Mouse (Mus musculus): ENCODE measurements around the gene Fads3. TPM values are rescaled to one million over a fixed set of nuclear protein-coding genes. Genes with fewer than 3 reads are reported as not detected.

Fads3 gene
- total RNA-seq, 2 experiments from 2014 or later: 26.3 to 27.9 TPM

DNA sequence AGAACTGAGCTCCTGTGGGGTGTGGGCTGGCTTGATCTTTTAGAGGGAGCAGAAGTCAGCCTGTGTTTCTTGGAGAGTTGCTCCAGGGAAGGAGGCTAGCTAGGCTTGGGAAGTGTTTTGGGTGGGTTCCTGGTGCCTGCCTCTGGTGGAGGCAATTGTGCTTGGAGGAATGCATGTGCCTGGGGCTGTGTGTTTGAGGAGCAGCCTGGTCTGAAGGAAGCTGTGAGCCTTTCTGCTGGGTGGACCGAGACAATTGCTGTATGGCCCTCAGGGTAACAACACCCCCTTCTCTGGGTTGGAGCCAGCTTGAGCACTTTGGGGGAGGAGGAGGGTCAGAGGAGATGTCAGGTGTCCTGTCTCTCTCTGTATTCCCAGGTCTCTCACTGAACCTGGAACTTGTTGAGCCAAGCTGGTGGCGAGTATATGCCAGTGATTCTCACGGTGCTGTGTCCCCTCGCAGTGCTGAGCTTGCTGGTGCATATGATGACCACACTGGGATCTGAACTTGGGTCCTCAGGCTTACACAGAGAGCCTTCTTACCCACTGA, 22.1 kb upstream of the Fads3 start:
- DNase-seq (ENCODE audit: extremely low spot score in 1 of 2, low spot score in 1 of 2): no peak

GRCm38 (mm10) chr19:10021981-10022380, 19.4 kb upstream of the Fads3 start:
- no peak for DNase-seq (ENCODE audit: extremely low spot score in 1 of 2, low spot score in 1 of 2)

DNA sequence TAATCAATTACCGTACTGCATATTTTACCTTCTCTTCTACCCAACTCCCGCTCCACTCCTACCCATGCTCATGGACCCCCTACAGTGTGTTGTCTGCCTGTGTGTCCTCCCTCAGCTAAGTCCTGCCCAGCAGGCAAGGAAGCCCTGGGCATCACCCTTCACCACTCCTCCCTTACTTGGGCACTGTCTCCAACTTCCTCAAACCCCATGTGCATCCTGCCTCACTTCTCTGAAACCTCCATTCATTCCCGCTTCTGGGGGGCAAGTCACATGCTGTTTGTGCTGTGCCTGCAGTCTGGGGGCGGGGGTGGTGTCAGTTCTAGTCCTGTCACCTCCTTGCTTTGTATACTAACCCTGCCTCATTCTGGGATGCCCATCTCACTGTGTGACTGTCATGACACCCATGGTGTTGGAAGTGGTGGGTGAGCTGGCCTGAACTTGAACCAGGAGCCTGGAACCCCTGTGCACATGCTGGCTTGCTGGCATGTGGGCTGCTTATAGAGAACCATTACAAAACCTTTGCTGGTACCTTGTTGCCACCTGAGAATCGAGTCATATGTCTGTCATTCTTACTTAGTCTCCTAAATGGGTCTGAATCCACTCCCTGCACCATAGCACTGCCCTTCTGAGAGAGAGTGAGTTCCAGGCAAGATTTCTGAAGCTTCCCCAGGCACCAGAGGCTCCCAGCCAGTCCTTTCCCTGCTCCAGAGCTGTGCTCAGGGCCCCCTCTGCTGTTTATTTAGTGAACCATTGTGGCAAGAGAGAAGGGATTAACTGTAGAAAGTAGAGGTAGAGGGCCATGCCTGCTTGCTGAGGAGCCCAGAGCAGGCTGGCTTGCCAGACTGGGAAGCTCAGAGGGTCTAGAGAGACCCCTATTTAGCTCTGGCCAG, 18.7 kb upstream of the Fads3 start:
- peak in 1 of 2 experiments; percentile 51 for DNase-seq (ENCODE audit: extremely low spot score in 1 of 2, low spot score in 1 of 2)

GRCm38 (mm10) chr19:10023304-10023758, 18.0 kb upstream of the Fads3 start:
- DNase-seq (ENCODE audit: extremely low spot score in 1 of 2, low spot score in 1 of 2): no peak

DNA sequence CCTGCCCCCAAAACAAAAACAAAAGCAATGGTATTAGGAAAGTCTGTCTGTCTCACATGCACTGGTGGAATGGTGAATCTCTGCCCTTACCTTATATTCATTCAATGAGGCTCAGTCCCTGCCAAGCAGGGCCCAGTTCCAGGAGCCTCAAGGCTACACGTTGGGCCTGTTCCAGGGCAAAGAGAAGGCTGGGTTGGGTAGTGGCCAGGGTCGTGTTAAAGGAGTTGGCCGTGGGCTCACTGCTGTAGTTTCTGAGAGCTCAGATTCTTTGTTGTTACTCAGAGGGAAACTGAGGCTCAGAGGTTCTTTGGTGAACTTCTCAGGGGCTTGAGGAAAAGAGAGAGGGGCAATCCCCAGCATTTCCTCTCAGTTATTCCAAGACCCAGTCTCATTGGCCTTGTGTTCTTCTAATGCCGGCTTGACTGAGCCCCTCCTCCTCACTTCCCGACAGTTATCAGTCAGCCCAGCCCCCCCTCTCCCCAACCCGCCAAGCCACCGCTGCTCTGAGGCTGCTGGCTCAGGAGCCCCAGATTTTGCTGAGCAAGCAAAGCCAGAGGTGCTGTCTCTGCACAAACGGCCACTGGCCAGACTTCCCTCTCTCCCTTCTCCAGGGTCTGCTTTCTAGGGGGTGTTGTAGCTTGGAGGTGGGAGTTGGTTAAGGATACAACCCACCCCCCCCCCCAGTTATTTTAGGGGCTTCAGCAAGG, 16.0 kb upstream of the Fads3 start:
- DNase-seq (ENCODE audit: extremely low spot score in 1 of 2, low spot score in 1 of 2): no peak

- no peak for DNase-seq (ENCODE audit: extremely low spot score in 1 of 2, low spot score in 1 of 2)
These were observed 11.6 kb upstream of the Fads3 start for GRCm38 (mm10) chr19:10029746-10030145.

DNA sequence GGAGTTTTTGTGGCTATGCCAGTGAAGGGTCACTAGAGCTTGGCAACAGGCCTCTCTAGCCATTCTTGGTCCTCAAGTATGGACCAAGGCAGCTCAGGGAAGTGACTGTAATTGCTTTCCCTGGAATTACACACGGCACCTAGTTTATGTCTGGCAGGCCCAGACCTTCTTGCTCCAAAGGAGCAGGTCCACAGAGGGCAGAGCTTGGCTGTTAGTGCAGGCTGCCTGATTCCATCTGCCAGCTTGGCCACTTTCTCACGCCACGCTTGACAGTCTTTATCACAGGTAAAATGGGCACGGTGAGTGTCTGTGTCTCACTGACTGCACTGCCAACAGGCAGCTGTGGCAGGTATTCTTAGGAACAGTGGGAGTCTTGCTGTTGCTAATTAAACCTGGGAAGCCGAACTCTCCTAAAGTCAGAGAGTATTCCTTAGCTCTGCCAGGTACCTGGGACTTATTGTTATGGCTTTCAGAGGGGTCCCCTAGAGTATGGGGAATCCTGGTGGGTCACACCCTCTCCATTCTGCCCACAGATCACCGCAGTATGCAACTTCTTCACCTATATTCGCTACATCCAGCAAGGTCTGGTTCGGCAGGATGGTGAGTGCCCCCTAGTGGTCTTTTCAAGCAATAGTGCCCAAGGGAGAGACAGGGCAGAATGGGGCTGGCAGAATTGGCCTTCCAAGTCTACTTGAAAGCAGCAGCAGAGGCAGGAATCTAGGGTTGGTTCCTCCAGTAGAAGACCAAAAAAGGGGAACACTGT, 8.0 kb upstream of the Fads3 start:
- DNase-seq (ENCODE audit: extremely low spot score in 1 of 2, low spot score in 1 of 2): peak in 1 of 2 experiments; percentile 45

DNA sequence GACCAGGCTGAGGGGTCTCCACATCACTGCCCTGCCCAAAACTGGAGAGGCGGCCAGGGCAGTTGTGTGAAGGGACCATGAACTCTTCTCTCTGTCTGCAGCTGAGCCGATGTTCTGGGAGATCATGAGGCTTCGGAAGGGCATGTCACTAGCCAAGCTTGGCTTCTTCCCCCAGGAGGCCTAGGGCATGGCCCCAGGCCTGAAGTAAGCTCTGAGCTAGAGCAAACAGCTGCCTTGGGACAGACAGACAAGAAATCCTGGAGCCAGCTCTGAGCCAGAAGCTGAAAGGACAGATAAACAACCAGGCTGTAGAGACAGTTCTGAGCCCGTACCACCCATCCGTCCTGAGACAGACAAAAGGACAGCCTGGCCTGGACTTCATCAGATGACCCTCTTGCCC, 7.0 kb upstream of the Fads3 start:
- no peak for DNase-seq (ENCODE audit: extremely low spot score in 1 of 2, low spot score in 1 of 2)

GRCm38 (mm10) chr19:10034785-10035447, 6.5 kb upstream of the Fads3 start:
- DNase-seq (ENCODE audit: extremely low spot score in 1 of 2, low spot score in 1 of 2): peak; percentile 76 to 91

- no peak for DNase-seq (ENCODE audit: extremely low spot score in 1 of 2, low spot score in 1 of 2)
These were observed 3.8 kb upstream of the Fads3 start for GRCm38 (mm10) chr19:10037534-10037933.

DNA sequence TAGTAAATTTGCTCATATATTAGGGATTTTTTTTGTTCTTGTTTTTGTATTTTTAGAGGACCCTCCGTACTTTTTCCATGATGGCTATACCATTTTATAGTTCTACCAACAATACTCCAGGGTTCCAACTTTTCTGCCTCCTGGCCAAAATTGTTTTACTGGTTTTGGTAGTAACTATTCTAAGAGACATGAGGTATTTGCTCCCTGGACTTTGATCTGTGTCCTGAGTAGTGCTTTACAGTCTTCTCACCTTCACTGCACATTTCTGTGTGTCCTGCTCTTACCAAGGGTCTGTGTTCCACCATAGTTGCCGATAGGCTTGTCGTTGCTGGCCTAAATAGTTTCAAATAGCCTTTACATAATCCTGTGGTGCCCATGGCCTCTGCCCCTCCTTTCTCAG, 3.0 kb upstream of the Fads3 start:
- no peak for DNase-seq (ENCODE audit: extremely low spot score in 1 of 2, low spot score in 1 of 2)

DNA sequence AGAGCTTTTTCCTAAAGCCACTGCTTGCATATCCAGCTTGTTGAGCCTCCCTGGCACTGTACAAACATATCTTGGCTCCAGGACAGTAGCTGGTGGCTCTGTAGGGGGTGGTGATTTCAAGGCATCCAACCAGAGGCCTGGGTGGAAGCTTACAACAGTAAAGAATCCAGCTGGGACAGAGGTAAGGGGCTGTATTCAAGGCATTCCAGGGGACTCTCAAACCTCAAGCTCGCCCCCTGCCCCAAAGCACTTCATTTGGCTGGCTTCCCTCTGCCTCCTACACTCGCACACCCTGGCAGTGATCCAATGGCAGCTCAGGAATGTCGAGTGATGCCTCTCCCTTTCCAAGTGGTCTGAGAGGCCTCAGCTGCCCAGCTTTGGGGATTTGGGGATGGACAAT, 2.5 kb upstream of the Fads3 start:
- no peak for DNase-seq (ENCODE audit: extremely low spot score in 1 of 2, low spot score in 1 of 2)

- DNase-seq (ENCODE audit: extremely low spot score in 1 of 2, low spot score in 1 of 2): no peak
These were observed 1.8 kb upstream of the Fads3 start for GRCm38 (mm10) chr19:10039615-10040014.

GRCm38 (mm10) chr19:10040866-10041387, 442 bp upstream of the Fads3 start:
- no peak for DNase-seq (ENCODE audit: extremely low spot score in 1 of 2, low spot score in 1 of 2)

- no peak for DNase-seq (ENCODE audit: extremely low spot score in 1 of 2, low spot score in 1 of 2)
These were observed 863 bp downstream of the Fads3 start for GRCm38 (mm10) chr19:10042232-10042631.

DNA sequence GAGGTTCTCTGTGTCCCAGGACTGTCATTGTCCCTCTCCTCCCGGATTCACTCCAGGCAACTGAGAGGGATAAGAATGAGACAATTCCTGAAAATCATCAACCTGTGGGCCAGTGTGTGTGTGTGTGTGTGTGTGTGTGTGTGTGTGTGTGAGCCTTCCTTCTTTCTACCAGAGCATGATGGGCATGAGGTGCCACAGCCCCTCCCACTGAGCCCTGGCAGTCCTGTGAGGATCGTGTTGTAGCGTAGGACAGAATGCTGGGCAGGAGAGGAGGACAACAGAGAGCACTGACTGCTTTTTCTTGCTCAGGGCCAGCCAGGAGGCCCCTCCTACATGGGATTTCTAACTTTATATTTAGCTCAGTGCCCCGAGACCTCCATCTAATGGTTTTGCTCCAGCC, 1.4 kb downstream of the Fads3 start:
- DNase-seq (ENCODE audit: extremely low spot score in 1 of 2, low spot score in 1 of 2): no peak

- DNase-seq (ENCODE audit: extremely low spot score in 1 of 2, low spot score in 1 of 2): no peak
These were observed 2.3 kb downstream of the Fads3 start for GRCm38 (mm10) chr19:10043643-10044042.

DNA sequence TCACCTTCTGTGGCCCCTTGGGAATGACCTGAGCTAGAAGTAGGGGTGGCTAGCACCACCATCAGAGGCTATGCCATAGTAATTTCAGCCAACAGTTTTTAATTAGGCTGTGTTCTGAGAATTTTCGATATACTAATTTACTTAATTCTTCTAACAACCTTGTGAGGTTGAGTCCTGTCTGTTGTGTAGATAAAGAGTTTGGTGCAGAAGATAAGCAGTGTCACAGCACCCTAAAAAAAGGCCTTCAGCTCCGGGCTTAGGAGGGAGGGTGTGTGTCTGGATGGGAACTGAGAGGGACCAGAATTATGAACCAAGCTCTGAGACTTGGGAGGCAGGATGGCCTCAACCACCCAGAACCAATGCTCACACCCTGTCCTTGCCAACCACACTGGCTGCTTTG, 4.3 kb downstream of the Fads3 start:
- no peak for DNase-seq (ENCODE audit: extremely low spot score in 1 of 2, low spot score in 1 of 2)

GRCm38 (mm10) chr19:10046346-10046745, 5.0 kb downstream of the Fads3 start:
- no peak for DNase-seq (ENCODE audit: extremely low spot score in 1 of 2, low spot score in 1 of 2)

GRCm38 (mm10) chr19:10046983-10047382, 5.6 kb downstream of the Fads3 start:
- DNase-seq (ENCODE audit: extremely low spot score in 1 of 2, low spot score in 1 of 2): no peak
